Mouse (Mus musculus): ENCODE results near the gene Ttc23l. TPM values are rescaled to one million over a fixed set of nuclear protein-coding genes. Genes with fewer than 3 reads are reported as not detected.

The Ttc23l gene
- total RNA-seq, 2 experiments from 2014 or later = not detected

Other genes with a start within 250 kb of the Ttc23l start
- gene Gm21973, start 233.3 kb downstream of the Ttc23l start, total RNA-seq (2021) = not detected
- gene Agxt2, start 200.1 kb downstream of the Ttc23l start, total RNA-seq (2021) = 10 to 100 TPM in 1 of 2 experiments, 1 to 10 TPM in 1; 9.7 to 23.4 TPM
- 10 to 100 TPM; 27.1 to 39.7 TPM for gene Dnajc21, start 88.2 kb downstream of the Ttc23l start, total RNA-seq (2021)
- 10 to 100 TPM; 40.2 to 56.0 TPM for gene Brix1, start 72.7 kb downstream of the Ttc23l start, total RNA-seq (2021)
- 10 to 100 TPM in 1 of 2 experiments, 1 to 10 TPM in 1; 9.3 to 13.4 TPM for gene Rad1, start 72.7 kb downstream of the Ttc23l start, total RNA-seq (2021)
- 10 to 100 TPM; 18.7 to 21.0 TPM for gene Rai14, start 156.0 kb upstream of the Ttc23l start, total RNA-seq (2021)

All from adrenal gland, postnatal 10 days (tissue).